Comparison of ENCODE assay signal across 8 mouse cellular contexts in genomic region chr2:136670539-136671271, GRCm38 (mm10). TPM values are rescaled to one million over a fixed set of nuclear protein-coding genes. Genes with fewer than 3 reads are reported as not detected.
A peak's percentile ranks its signal among the peaks of the same experiment; 100 is the strongest.
DNase-seq lines count a peak whose midpoint lies in the region; ATAC-seq and TF ChIP-seq lines count a peak whose summit lies in the region.

No protein-coding gene starts in this region.

- H3K9ac ChIP-seq in forebrain, embryonic 13.5 days: no peak overlapping the region
- no peak overlapping the region for H3K9ac ChIP-seq in intestine, postnatal 0 days (ENCODE audit: low read depth, low read length)

- 33% methylated on average over 9 of the region's 9 CpGs for WGBS in forebrain, embryonic 13.5 days
- WGBS in lung, adult 2 months: 44% methylated on average over 9 of the region's 9 CpGs
- WGBS in intestine, postnatal 0 days: 27% methylated on average over 9 of the region's 9 CpGs

- H3K9me3 ChIP-seq in forebrain, embryonic 13.5 days (replicated peaks): no peaks in the 10 kb centered on the region
- H3K9me3 ChIP-seq in intestine, postnatal 0 days (ENCODE audit: control insufficient read depth): no peaks in the 10 kb centered on the region

- no peaks in the 10 kb centered on the region for H3K36me3 ChIP-seq in forebrain, embryonic 13.5 days (ENCODE audit: poor library complexity, severe bottlenecking)
- H3K36me3 ChIP-seq in intestine, postnatal 0 days (ENCODE audit: control insufficient read depth, insufficient read depth): no peaks in the 10 kb centered on the region

- TF ChIP-seq POLR2A in lung, adult 2 months (IDR thresholded peaks at IDR 0.05; ENCODE audit: borderline replicate concordance, extremely low read depth, low read depth, low read length): no peak

- peak overlapping the region; percentile 7; the same call in 1 of the 2 replicates for H3K27ac ChIP-seq in brown adipose tissue, adult 24 weeks (replicated peaks; ENCODE audit: low read depth, low read length)
- H3K27ac ChIP-seq in forebrain, embryonic 13.5 days: peak overlapping the region; percentile 63
- no peak overlapping the region for H3K27ac ChIP-seq in intestine, postnatal 0 days (ENCODE audit: low read depth, low read length)

- H3K4me1 ChIP-seq in brown adipose tissue, adult 24 weeks (ENCODE audit: control insufficient read depth, insufficient read depth, insufficient read length, low read length): no peaks in the 10 kb centered on the region
- peaks cover 6% of the 10 kb centered on the region; the same call in 1 of the 2 replicates for H3K4me1 ChIP-seq in forebrain, embryonic 13.5 days
- no peaks in the 10 kb centered on the region for H3K4me1 ChIP-seq in lung, adult 2 months (ENCODE audit: control insufficient read depth, insufficient read depth, low read length)
- peaks cover 3% of the 10 kb centered on the region; the same call in 1 of the 2 replicates for H3K4me1 ChIP-seq in intestine, postnatal 0 days (replicated peaks; ENCODE audit: control insufficient read depth, insufficient read depth, low read length)

- TF ChIP-seq CTCF in lung, adult 2 months (IDR thresholded peaks at IDR 0.05; ENCODE audit: insufficient read depth, low read length): no peak
- TF ChIP-seq CTCF in intestine, postnatal 0 days (IDR thresholded peaks at IDR 0.05; ENCODE audit: low read depth): no peak

- peak; percentile 65 for DNase-seq in Muller cell, postnatal 12 days (ENCODE audit: inconsistent ontology term)
- DNase-seq in left cerebral cortex, postnatal 25 days (ENCODE audit: low spot score in 2 of 2): peak; percentile 47 to 85
- DNase-seq in right cerebral cortex, postnatal 14 days: peak; percentile 28
- DNase-seq in kidney, adult 8-10 months: no peak
- DNase-seq in lung, adult 2 months: no peak

- no peaks in the 10 kb centered on the region for H3K27me3 ChIP-seq in forebrain, embryonic 13.5 days
- no peaks in the 10 kb centered on the region for H3K27me3 ChIP-seq in intestine, postnatal 0 days (replicated peaks; ENCODE audit: control insufficient read depth, insufficient read depth, low read length)

- intact Hi-C loops in left cerebral cortex, postnatal 25 days (cut with DNase I): no loop called here

- H3K4me2 ChIP-seq in forebrain, embryonic 13.5 days: no peak overlapping the region; the same call in 1 of the 2 replicates
- no peak overlapping the region for H3K4me2 ChIP-seq in intestine, postnatal 0 days (replicated peaks; ENCODE audit: low read depth)

- H3K4me3 ChIP-seq in brown adipose tissue, adult 24 weeks (ENCODE audit: insufficient read depth, low read depth, low read length): no peak overlapping the region
- H3K4me3 ChIP-seq in forebrain, embryonic 13.5 days: no peak overlapping the region
- no peak overlapping the region for H3K4me3 ChIP-seq in lung, adult 2 months (replicated peaks; ENCODE audit: extremely low read depth, low read depth, low read length)
- H3K4me3 ChIP-seq in intestine, postnatal 0 days (ENCODE audit: low read depth, low read length): no peak overlapping the region

- peak; percentile 73 for ATAC-seq in forebrain, embryonic 13.5 days
- no peak for ATAC-seq in intestine, postnatal 0 days

RNA-seq across cellular contexts. Expression of gene Snap25, which starts 42.5 kb away (rescaled TPM):
- polyA plus RNA-seq in brown adipose tissue, adult 24 weeks (2012; ENCODE audit: insufficient read depth, insufficient read length, missing spikeins): not detected in 2 replicates
- polyA plus RNA-seq in forebrain, embryonic 13.5 days (2015; fragmentation: Nextera tagmentation; extraction: Ambion mirVana): 51.6 and 53.4 TPM in 2 replicates
- total RNA-seq in left cerebral cortex, postnatal 25 days (2021): 1,000 to 10,000 TPM; 2,524 to 2,644 TPM
- 0.22 and 0.24 TPM in 2 replicates for polyA plus RNA-seq in lung, adult 2 months (2012; rRNA removed)
- 10.3 and 10.6 TPM in 2 replicates for polyA plus RNA-seq in intestine, postnatal 0 days (2015; fragmentation: Nextera tagmentation; extraction: Ambion mirVana)

Comparison
In these comparisons a context has a peak if more than half of its experiments do, and no peak if none do; other contexts are left out.
1. DNase-seq: peak in Muller cell, postnatal 12 days (single experiment), left cerebral cortex, postnatal 25 days (2 of 2) and right cerebral cortex, postnatal 14 days (single experiment); none in kidney, adult 8-10 months (0 of 2) and lung, adult 2 months (single experiment).